Mouse (Mus musculus) stomach, postnatal 0 days (tissue): Measurements from ENCODE around the gene Tubal3.
"Not testable (repeated sequence)": the region's sequence is repeated elsewhere in the genome, so short reads cannot be mapped to it uniquely, and the experiment has no call there.

Experiments used
- CTCF ChIP-seq: IDR thresholded peaks from 2 replicates; pipeline ENCODE4 v1.5.1; 2016; ENCODE audit warnings: antibody characterized with exemption, low read depth, mild to moderate bottlenecking, moderate library complexity
- EP300 ChIP-seq: optimal IDR thresholded peaks from 2 replicates; pipeline ENCODE3; 2016; ENCODE audit warnings: antibody characterized with exemption

DNA sequence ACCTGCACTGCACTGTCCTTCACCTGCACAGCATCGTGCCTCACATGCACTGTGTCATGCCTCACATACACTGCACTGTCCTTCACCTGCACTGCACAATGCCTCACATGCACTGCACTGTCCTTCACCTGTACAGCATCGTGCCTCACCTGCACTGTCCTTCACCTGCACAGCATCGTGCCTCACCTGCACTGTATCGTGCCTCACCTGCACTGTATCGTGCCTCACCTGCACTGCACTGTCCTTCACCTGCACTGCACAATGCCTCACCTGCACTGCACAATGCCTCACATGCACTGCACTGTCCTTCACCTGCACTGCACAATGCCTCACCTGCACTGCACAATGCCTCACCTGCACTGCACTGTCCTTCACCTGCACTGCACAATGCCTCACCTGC, 19.9 kb upstream of the Tubal3 start:
- not testable (repeated sequence) for TF ChIP-seq CTCF, EP300
